Mouse (Mus musculus) activated CD4-positive, CD25-positive, alpha-beta regulatory T cell, adult 9 weeks (primary cell): ENCODE data around the gene Zbtb1. TPM values are rescaled to one million over a fixed set of nuclear protein-coding genes. Genes with fewer than 3 reads are reported as not detected.

Experiments
- polyA plus RNA-seq: library from polyadenylated mRNA; unstranded; fragments of 100-300 nt; shearing (Covaris generic); gene quantifications from one replicate; pipeline ENCODE4 v1.2.1, GENCODE M21; 2017

Gene Zbtb1
- polyA plus RNA-seq = 19.3 TPM

DNA sequence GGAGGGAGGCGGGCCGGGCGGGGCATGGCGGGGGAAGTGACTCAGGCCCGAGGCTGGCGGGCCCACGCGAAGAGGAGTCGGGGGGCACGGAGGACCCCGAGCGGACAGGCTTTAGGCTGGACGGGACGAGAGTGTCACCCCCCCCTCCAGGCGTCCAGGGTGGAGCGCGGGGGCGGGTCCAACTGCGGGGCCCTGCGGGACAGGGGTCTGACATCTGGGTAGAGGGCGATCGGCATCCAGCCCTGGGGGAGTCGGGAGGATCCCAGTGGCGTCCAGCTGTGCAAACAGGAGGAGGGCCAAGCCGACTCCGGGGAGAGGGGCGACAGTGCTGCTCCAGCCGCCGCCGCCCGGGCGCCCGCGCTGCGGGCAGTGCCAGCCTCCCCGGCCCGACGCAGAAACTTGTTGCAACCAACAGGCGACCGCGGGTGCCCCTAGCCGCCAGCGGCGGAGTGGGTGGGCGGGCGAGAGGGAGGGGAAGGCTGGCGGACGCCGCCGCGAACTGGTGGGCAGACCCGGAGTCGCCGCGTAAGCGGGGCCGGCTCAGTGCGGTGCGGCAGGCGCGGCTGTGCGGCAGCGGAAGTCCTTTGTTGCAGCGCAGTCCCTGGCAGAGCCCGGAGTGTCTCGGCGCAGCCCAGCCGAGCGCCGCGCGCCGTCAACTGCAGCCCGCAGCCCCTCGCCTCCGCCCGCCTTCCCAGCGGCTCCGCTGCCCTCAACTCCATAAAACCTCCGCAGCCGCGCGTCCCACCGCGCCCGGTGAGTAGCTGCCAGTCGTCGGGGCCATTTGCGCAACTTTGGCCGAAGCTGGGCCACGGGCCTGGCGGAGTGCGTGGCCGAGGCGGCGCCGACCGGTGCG, at the start of gene Zbtb1:
TSS of gene Zbtb1 (plus strand) at position 289 of the 853 bp plus-strand sequence.

GRCm38 (mm10) chr12:76324679-76325431, 45.2 kb upstream of the Zbtb1 start, which contains the start of gene Akap5:
Akap5 (plus strand) TSS chr12:76324891.

GRCm38 (mm10) chr12:76369206-76369977, 674 bp upstream of the Zbtb1 start, which contains the start of gene Zbtb25:
Zbtb25 (minus strand) TSS chr12:76369602.

DNA sequence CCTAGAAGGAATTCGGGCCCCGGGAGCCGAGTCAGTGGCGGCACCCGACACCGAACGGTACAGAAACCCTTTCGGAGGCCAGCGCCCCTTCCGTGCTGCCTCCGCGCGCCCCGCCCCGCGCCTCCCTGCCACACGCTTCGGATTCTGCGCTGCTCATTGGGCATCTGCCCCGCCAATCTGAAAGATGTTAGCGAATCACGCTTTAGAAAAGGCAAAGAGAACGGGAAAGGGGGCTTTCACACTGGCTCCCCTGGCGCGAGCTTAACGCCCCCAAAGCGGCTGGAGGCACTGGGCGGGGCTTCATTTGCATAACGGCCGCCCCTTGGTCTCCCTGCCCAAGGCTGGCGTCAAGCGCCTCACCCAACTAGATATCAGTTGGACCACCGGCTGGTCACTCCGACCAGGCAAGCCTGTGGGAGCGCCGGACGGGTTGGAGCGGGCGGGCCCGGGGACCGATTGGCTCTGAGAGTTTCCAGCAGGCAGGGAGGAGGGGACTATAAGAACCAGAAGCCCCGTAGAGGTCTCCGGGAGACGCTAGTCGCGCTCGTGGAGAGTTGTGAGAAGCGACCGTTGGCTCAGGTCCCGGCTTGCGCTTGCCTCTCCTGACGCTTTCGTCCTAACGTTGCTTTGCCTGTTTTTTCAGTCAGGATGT, 33.9 kb downstream of the Zbtb1 start, which contains the start of gene Hspa2:
TSS of gene Hspa2 (plus strand) at position 291 of the 652 bp plus-strand sequence.

DNA sequence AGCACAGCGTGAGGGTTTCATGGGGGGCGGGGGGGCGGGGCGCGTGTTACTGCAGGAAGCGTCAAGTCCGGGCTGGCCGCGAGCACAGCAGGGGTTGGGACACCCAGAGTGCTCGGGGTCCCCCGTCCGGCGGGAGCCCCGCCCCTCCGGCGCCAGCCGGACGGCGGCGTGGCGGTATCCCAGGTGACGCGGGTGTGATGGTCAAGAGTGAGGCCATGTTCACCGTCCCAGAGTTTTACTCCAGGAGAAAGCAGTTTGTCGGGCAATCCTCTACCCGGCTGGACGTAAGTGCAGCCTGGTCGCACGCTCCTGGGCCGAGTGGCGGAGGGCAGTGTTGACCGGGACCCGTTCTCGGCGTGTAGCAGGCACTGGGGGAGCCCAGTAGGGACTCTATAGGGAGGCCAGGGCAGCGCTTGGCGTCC, 47.4 kb downstream of the Zbtb1 start, which contains the start of gene Ppp1r36:
TSS of gene Ppp1r36 (plus strand) at position 106 of the 422 bp plus-strand sequence.

Other genes with a start within 250 kb of the Zbtb1 start
- not detected for gene Esr2, start 193.0 kb upstream of the Zbtb1 start, polyA plus RNA-seq
- not detected for gene Tex21, start 123.5 kb upstream of the Zbtb1 start, polyA plus RNA-seq
- 51.1 TPM for gene Mthfd1, start 115.0 kb upstream of the Zbtb1 start, polyA plus RNA-seq
- gene Akap5, start 45.4 kb upstream of the Zbtb1 start, polyA plus RNA-seq = 1.6 TPM
- 11.8 TPM for gene Zbtb25, start 664 bp upstream of the Zbtb1 start, polyA plus RNA-seq
- 3.3 TPM for gene Hspa2, start 33.9 kb downstream of the Zbtb1 start, polyA plus RNA-seq
- not detected for gene Ppp1r36, start 47.3 kb downstream of the Zbtb1 start, polyA plus RNA-seq
- 2.4 TPM for gene Plekhg3, start 160.6 kb downstream of the Zbtb1 start, polyA plus RNA-seq